Mouse (Mus musculus): ENCODE data around the gene Tle4. TPM values are rescaled to one million over a fixed set of nuclear protein-coding genes. Genes with fewer than 3 reads are reported as not detected.

The Tle4 gene
- polyA plus RNA-seq, 1 experiment from 2014 or later: 35.5 TPM

- DNase-seq (ENCODE audit: low spot score): no peak
- H3K27me3 ChIP-seq (ENCODE audit: control insufficient read depth, insufficient read depth, low read length): no peaks in the 10 kb centered on the region
- no peak overlapping the region for H3K27ac ChIP-seq (replicated peaks; ENCODE audit: low read depth, low read length)
- no peak overlapping the region for H3K9ac ChIP-seq (replicated peaks; ENCODE audit: low read length)
- no peak overlapping the region for H3K4me2 ChIP-seq (ENCODE audit: low read depth, low read length)
- no peaks in the 10 kb centered on the region for H3K4me1 ChIP-seq (ENCODE audit: control insufficient read depth, insufficient read depth, low read length)
- no peaks in the 10 kb centered on the region for H3K36me3 ChIP-seq (replicated peaks; ENCODE audit: control insufficient read depth, insufficient read depth, low read depth, low read length)
- no peak overlapping the region for H3K4me3 ChIP-seq (ENCODE audit: low read depth, low read length)
- no peaks in the 10 kb centered on the region for H3K9me3 ChIP-seq (replicated peaks; ENCODE audit: control insufficient read depth, low read length)
- ATAC-seq (replicated peaks; ENCODE audit: insufficient number of reproducible peaks, low FRiP score, low TSS enrichment, low read depth): no peak
- WGBS: 94% methylated on average over 5 of the region's 5 CpGs
Measured at GRCm38 (mm10) chr19:14421691-14422090, 176.2 kb downstream of the Tle4 start.

GRCm38 (mm10) chr19:14419886-14420285 is 178.0 kb downstream of the Tle4 start:
- no peak overlapping the region for H3K4me2 ChIP-seq (ENCODE audit: low read depth, low read length)
- H3K36me3 ChIP-seq (replicated peaks; ENCODE audit: control insufficient read depth, insufficient read depth, low read depth, low read length): no peaks in the 10 kb centered on the region
- no peaks in the 10 kb centered on the region for H3K4me1 ChIP-seq (ENCODE audit: control insufficient read depth, insufficient read depth, low read length)
- H3K27me3 ChIP-seq (ENCODE audit: control insufficient read depth, insufficient read depth, low read length): no peaks in the 10 kb centered on the region
- WGBS: 87% methylated on average over 5 of the region's 5 CpGs
- no peak overlapping the region for H3K4me3 ChIP-seq (ENCODE audit: low read depth, low read length)
- ATAC-seq (replicated peaks; ENCODE audit: insufficient number of reproducible peaks, low FRiP score, low TSS enrichment, low read depth): no peak
- DNase-seq (ENCODE audit: low spot score): no peak
- H3K9ac ChIP-seq (replicated peaks; ENCODE audit: low read length): no peak overlapping the region
- no peak overlapping the region for H3K27ac ChIP-seq (replicated peaks; ENCODE audit: low read depth, low read length)
- H3K9me3 ChIP-seq (replicated peaks; ENCODE audit: control insufficient read depth, low read length): no peaks in the 10 kb centered on the region

- Histone ChIP-seq H3K27me3 (ENCODE audit: control insufficient read depth, insufficient read depth, low read length) (no peaks in the 10 kb centered on the region), H3K4me2 (ENCODE audit: low read depth, low read length) (no peak overlapping the region), H3K9me3 (replicated peaks; ENCODE audit: control insufficient read depth, low read length) (no peaks in the 10 kb centered on the region), H3K27ac (replicated peaks; ENCODE audit: low read depth, low read length) (no peak overlapping the region), H3K36me3 (replicated peaks; ENCODE audit: control insufficient read depth, insufficient read depth, low read depth, low read length) (no peaks in the 10 kb centered on the region), H3K9ac (replicated peaks; ENCODE audit: low read length) (no peak overlapping the region), H3K4me1 (ENCODE audit: control insufficient read depth, insufficient read depth, low read length) (no peaks in the 10 kb centered on the region), H3K4me3 (ENCODE audit: low read depth, low read length) (no peak overlapping the region)
- DNase-seq (ENCODE audit: low spot score) (no peak), ATAC-seq (replicated peaks; ENCODE audit: insufficient number of reproducible peaks, low FRiP score, low TSS enrichment, low read depth) (no peak)
- 78% methylated on average over 5 of the region's 5 CpGs for WGBS
Measured at GRCm38 (mm10) chr19:14416845-14417244, 181.0 kb downstream of the Tle4 start.

GRCm38 (mm10) chr19:14415996-14416395 is 181.9 kb downstream of the Tle4 start:
- no peaks in the 10 kb centered on the region for H3K9me3 ChIP-seq (replicated peaks; ENCODE audit: control insufficient read depth, low read length)
- H3K27me3 ChIP-seq (ENCODE audit: control insufficient read depth, insufficient read depth, low read length): no peaks in the 10 kb centered on the region
- no peaks in the 10 kb centered on the region for H3K36me3 ChIP-seq (replicated peaks; ENCODE audit: control insufficient read depth, insufficient read depth, low read depth, low read length)
- WGBS: 61% methylated on average over 6 of the region's 6 CpGs
- ATAC-seq (replicated peaks; ENCODE audit: insufficient number of reproducible peaks, low FRiP score, low TSS enrichment, low read depth) (no peak), DNase-seq (ENCODE audit: low spot score) (no peak)
- no peak overlapping the region for H3K4me2 ChIP-seq (ENCODE audit: low read depth, low read length)
- no peaks in the 10 kb centered on the region for H3K4me1 ChIP-seq (ENCODE audit: control insufficient read depth, insufficient read depth, low read length)
- no peak overlapping the region for H3K27ac ChIP-seq (replicated peaks; ENCODE audit: low read depth, low read length)
- H3K9ac ChIP-seq (replicated peaks; ENCODE audit: low read length): no peak overlapping the region
- H3K4me3 ChIP-seq (ENCODE audit: low read depth, low read length): no peak overlapping the region

GRCm38 (mm10) chr19:14414957-14415356 is 182.9 kb downstream of the Tle4 start:
- no peaks in the 10 kb centered on the region for H3K4me1 ChIP-seq (ENCODE audit: control insufficient read depth, insufficient read depth, low read length)
- ATAC-seq (replicated peaks; ENCODE audit: insufficient number of reproducible peaks, low FRiP score, low TSS enrichment, low read depth) (no peak), DNase-seq (ENCODE audit: low spot score) (no peak)
- WGBS: 19% methylated on average over 4 of the region's 4 CpGs
- no peak overlapping the region for H3K4me2 ChIP-seq (ENCODE audit: low read depth, low read length)
- H3K9ac ChIP-seq (replicated peaks; ENCODE audit: low read length): no peak overlapping the region
- no peak overlapping the region for H3K27ac ChIP-seq (replicated peaks; ENCODE audit: low read depth, low read length)
- H3K9me3 ChIP-seq (replicated peaks; ENCODE audit: control insufficient read depth, low read length): no peaks in the 10 kb centered on the region
- H3K4me3 ChIP-seq (ENCODE audit: low read depth, low read length): no peak overlapping the region
- no peaks in the 10 kb centered on the region for H3K27me3 ChIP-seq (ENCODE audit: control insufficient read depth, insufficient read depth, low read length)
- H3K36me3 ChIP-seq (replicated peaks; ENCODE audit: control insufficient read depth, insufficient read depth, low read depth, low read length): no peaks in the 10 kb centered on the region

- no peak for ATAC-seq (replicated peaks; ENCODE audit: insufficient number of reproducible peaks, low FRiP score, low TSS enrichment, low read depth)
- Histone ChIP-seq H3K9ac (replicated peaks; ENCODE audit: low read length) (no peak overlapping the region), H3K36me3 (replicated peaks; ENCODE audit: control insufficient read depth, insufficient read depth, low read depth, low read length) (no peaks in the 10 kb centered on the region), H3K4me3 (ENCODE audit: low read depth, low read length) (no peak overlapping the region), H3K27ac (replicated peaks; ENCODE audit: low read depth, low read length) (no peak overlapping the region), H3K9me3 (replicated peaks; ENCODE audit: control insufficient read depth, low read length) (no peaks in the 10 kb centered on the region), H3K4me1 (ENCODE audit: control insufficient read depth, insufficient read depth, low read length) (no peaks in the 10 kb centered on the region), H3K4me2 (ENCODE audit: low read depth, low read length) (no peak overlapping the region), H3K27me3 (ENCODE audit: control insufficient read depth, insufficient read depth, low read length) (no peaks in the 10 kb centered on the region)
- 63% methylated on average over 10 of the region's 10 CpGs for WGBS
- no peak for DNase-seq (ENCODE audit: low spot score)
Measured at GRCm38 (mm10) chr19:14406603-14407002, 191.2 kb downstream of the Tle4 start.
